Mouse (Mus musculus): ENCODE data around the gene Setd3.

GRCm38 (mm10) chr12:108226216-108226615 is 47.1 kb upstream of the Setd3 start:
- TF ChIP-seq POLR2A (IDR thresholded peaks at IDR 0.05; ENCODE audit: borderline replicate concordance, extremely low read depth, insufficient read depth, insufficient read length, poor library complexity, severe bottlenecking): no peak
- no peak for TF ChIP-seq CTCF (IDR thresholded peaks at IDR 0.05; ENCODE audit: borderline replicate concordance, extremely low read depth, insufficient read depth, insufficient read length)

All from brain, embryonic 14.5 days (tissue).